Mouse (Mus musculus) midbrain, embryonic 12.5 days (tissue): ENCODE data around the gene Patz1. TPM values are rescaled to one million over a fixed set of nuclear protein-coding genes. Genes with fewer than 3 reads are reported as not detected.

Experiments used
- ATAC-seq: fragments of 200-750 bp; cut with Nextera tagmentation; 2 replicates; pipeline ENCODE4 v1.8.0; 2017; ENCODE audit warnings: low read depth, moderate TSS enrichment, moderate library complexity; ENCODE audit not compliant: low FRiP score
- H3K27ac ChIP-seq: fragments of 300-500 bp; sonication (generic); replicated peaks from 2 replicates; pipeline ENCODE4 v1.5.1; 2016; ENCODE audit warnings: mild to moderate bottlenecking
- H3K27me3 ChIP-seq: fragments of 300-500 bp; sonication (generic); 2 replicates; pipeline ENCODE4 v1.6.1; 2016; ENCODE audit warnings: mild to moderate bottlenecking
- H3K36me3 ChIP-seq: fragments of 300-500 bp; sonication (generic); 2 replicates; pipeline ENCODE4 v1.6.1; 2016
- H3K4me1 ChIP-seq: fragments of 300-500 bp; sonication (generic); 2 replicates; pipeline ENCODE4 v1.6.1; 2016
- H3K4me2 ChIP-seq: fragments of 300-500 bp; sonication (generic); replicated peaks from 2 replicates; pipeline ENCODE4 v1.6.1; 2016; ENCODE audit warnings: mild to moderate bottlenecking, moderate library complexity
- H3K4me3 ChIP-seq: fragments of 300-500 bp; sonication (generic); 2 replicates; pipeline ENCODE4 v1.5.1; 2016; ENCODE audit warnings: mild to moderate bottlenecking
- H3K9ac ChIP-seq: fragments of 300-500 bp; sonication (generic); replicated peaks from 2 replicates; pipeline ENCODE4 v1.6.1; 2016; ENCODE audit warnings: mild to moderate bottlenecking, moderate library complexity
- H3K9me3 ChIP-seq: fragments of 300-500 bp; sonication (generic); 2 replicates; pipeline ENCODE4 v1.6.1; 2016; ENCODE audit warnings: mild to moderate bottlenecking
- WGBS: fragments of 180-500 bp; shearing (Covaris S2); methylation state at CpG from one replicate; pipeline ENCODE4 v1.1.7; 2016; 5-methylcytosine and 5-hydroxymethylcytosine counted together
- polyA plus RNA-seq: library from polyadenylated mRNA; unstranded; fragments of >200 nt; fragmentation: Nextera tagmentation; extraction: Ambion mirVana; gene quantifications from 2 replicates; pipeline ENCODE4 v1.2.1, GENCODE M21; 2016

Patz1 gene
- polyA plus RNA-seq: 140 and 154 TPM in 2 replicates

GRCm38 (mm10) chr11:3288521-3289301, at the start of gene Patz1:
Gene Patz1 (plus strand): TSS chr11:3288874.
- Histone ChIP-seq H3K4me2 (peak within 1 kb of the TSS; percentile 99), H3K9me3 (no peaks in the 10 kb centered on the region), H3K4me3 (peak within 1 kb of the TSS; percentile 74), H3K27ac (peak within 1 kb of the TSS; percentile 100), H3K27me3 (peaks cover 5% of the 10 kb centered on the region; the same call in 1 of the 2 replicates), H3K9ac (peak within 1 kb of the TSS; percentile 97), H3K36me3 (peaks cover 6% of the 10 kb centered on the region), H3K4me1 (peaks cover 21% of the 10 kb centered on the region)
- peak; percentile 9; the same call in 1 of the 2 replicates for ATAC-seq
- WGBS: under 1% methylated on average over 41 of the region's 41 CpGs

- peaks cover 90% of the 10 kb centered on the region for H3K36me3 ChIP-seq
These were observed 46.3 kb upstream of the Patz1 start for GRCm38 (mm10) chr11:3242395-3242794.

GRCm38 (mm10) chr11:3243771-3244170, 44.9 kb upstream of the Patz1 start:
- no peak for ATAC-seq
- Histone ChIP-seq H3K27ac (no peak overlapping the region), H3K36me3 (peaks cover 90% of the 10 kb centered on the region), H3K9me3 (peaks cover 2% of the 10 kb centered on the region; the same call in 1 of the 2 replicates), H3K4me3 (no peak overlapping the region), H3K27me3 (no peaks in the 10 kb centered on the region), H3K4me2 (no peak overlapping the region), H3K9ac (no peak overlapping the region), H3K4me1 (no peaks in the 10 kb centered on the region)
- WGBS: 79% methylated on average over 4 of the region's 4 CpGs

More at GRCm38 (mm10) chr11:3242395-3242794, 46.3 kb upstream of the Patz1 start:
- WGBS: 93% methylated on average over 7 of the region's 7 CpGs
- H3K27me3 ChIP-seq: no peaks in the 10 kb centered on the region
- no peak overlapping the region for H3K4me2 ChIP-seq
- H3K27ac ChIP-seq: no peak overlapping the region
- H3K9me3 ChIP-seq: peaks cover 2% of the 10 kb centered on the region; the same call in 1 of the 2 replicates
- ATAC-seq: no peak
- H3K4me3 ChIP-seq: no peak overlapping the region
- H3K4me1 ChIP-seq: no peaks in the 10 kb centered on the region
- H3K9ac ChIP-seq: no peak overlapping the region

GRCm38 (mm10) chr11:3247387-3247786, 41.3 kb upstream of the Patz1 start:
- no peak for ATAC-seq
- no peaks in the 10 kb centered on the region for H3K9me3 ChIP-seq
- no peaks in the 10 kb centered on the region for H3K27me3 ChIP-seq
- H3K36me3 ChIP-seq: peaks cover 91% of the 10 kb centered on the region
- no peaks in the 10 kb centered on the region for H3K4me1 ChIP-seq
- H3K27ac ChIP-seq: no peak overlapping the region
- 96% methylated on average over 2 of the region's 2 CpGs for WGBS
- H3K9ac ChIP-seq: no peak overlapping the region
- H3K4me2 ChIP-seq: no peak overlapping the region
- H3K4me3 ChIP-seq: no peak overlapping the region

- WGBS: 92% methylated on average over 1 of the region's 1 CpGs
These were observed 29.1 kb upstream of the Patz1 start for GRCm38 (mm10) chr11:3259537-3259936.

GRCm38 (mm10) chr11:3265291-3266078, 23.2 kb upstream of the Patz1 start:
- Histone ChIP-seq H3K4me2 (peak overlapping the region; percentile 68), H3K9me3 (no peaks in the 10 kb centered on the region), H3K4me1 (peaks cover 27% of the 10 kb centered on the region), H3K36me3 (peaks cover 37% of the 10 kb centered on the region), H3K4me3 (peak overlapping the region; percentile 92), H3K9ac (peak overlapping the region; percentile 98), H3K27me3 (no peaks in the 10 kb centered on the region), H3K27ac (peak overlapping the region; percentile 95)
- ATAC-seq: peak; percentile 1; the same call in 1 of the 2 replicates
- WGBS: 1% methylated on average over 26 of the region's 26 CpGs

More at GRCm38 (mm10) chr11:3259537-3259936, 29.1 kb upstream of the Patz1 start:
- H3K9me3 ChIP-seq: no peaks in the 10 kb centered on the region
- no peak overlapping the region for H3K4me3 ChIP-seq
- no peak for ATAC-seq
- peaks cover 91% of the 10 kb centered on the region for H3K36me3 ChIP-seq
- no peak overlapping the region for H3K4me2 ChIP-seq
- no peak overlapping the region for H3K27ac ChIP-seq
- H3K4me1 ChIP-seq: peaks cover 16% of the 10 kb centered on the region
- H3K27me3 ChIP-seq: no peaks in the 10 kb centered on the region
- no peak overlapping the region for H3K9ac ChIP-seq

GRCm38 (mm10) chr11:3266079-3266685, 22.5 kb upstream of the Patz1 start, which contains the start of gene Drg1:
Gene Drg1 (minus strand): TSS chr11:3266415.
- Histone ChIP-seq H3K4me1 (peaks cover 27% of the 10 kb centered on the region), H3K27ac (peak within 1 kb of the TSS; percentile 95), H3K9ac (peak within 1 kb of the TSS; percentile 98), H3K4me2 (peak within 1 kb of the TSS; percentile 68), H3K36me3 (peaks cover 30% of the 10 kb centered on the region), H3K9me3 (no peaks in the 10 kb centered on the region), H3K4me3 (peak within 1 kb of the TSS; percentile 92), H3K27me3 (no peaks in the 10 kb centered on the region)
- ATAC-seq: peak; percentile 99
- under 1% methylated on average over 68 of the region's 72 CpGs for WGBS

GRCm38 (mm10) chr11:3267133-3267532, 21.5 kb upstream of the Patz1 start:
- Histone ChIP-seq H3K4me1 (peaks cover 27% of the 10 kb centered on the region), H3K4me2 (peak overlapping the region; percentile 68), H3K36me3 (peaks cover 22% of the 10 kb centered on the region), H3K27me3 (no peaks in the 10 kb centered on the region), H3K27ac (peak overlapping the region; percentile 95; the same call in 1 of the 2 replicates), H3K4me3 (peak overlapping the region; percentile 92), H3K9ac (no peak overlapping the region), H3K9me3 (no peaks in the 10 kb centered on the region)
- 50% methylated on average over 7 of the region's 7 CpGs for WGBS
- ATAC-seq: 0 out of 2 replicates have a peak, but pooled peaks have one; percentile 6

GRCm38 (mm10) chr11:3269241-3269640, 19.4 kb upstream of the Patz1 start:
- no peak overlapping the region for H3K27ac ChIP-seq
- 34% methylated on average over 4 of the region's 4 CpGs for WGBS
- H3K9me3 ChIP-seq: no peaks in the 10 kb centered on the region
- no peak overlapping the region for H3K4me2 ChIP-seq
- peaks cover 14% of the 10 kb centered on the region for H3K4me1 ChIP-seq
- no peaks in the 10 kb centered on the region for H3K27me3 ChIP-seq
- H3K4me3 ChIP-seq: no peak overlapping the region
- no peak overlapping the region for H3K9ac ChIP-seq
- H3K36me3 ChIP-seq: 0 out of 2 replicates have a peak, but pooled peaks cover 4% of the 10 kb centered on the region
- no peak for ATAC-seq

- ATAC-seq: no peak
- Histone ChIP-seq H3K27ac (no peak overlapping the region), H3K9ac (no peak overlapping the region), H3K9me3 (no peaks in the 10 kb centered on the region), H3K4me3 (no peak overlapping the region), H3K36me3 (no peaks in the 10 kb centered on the region), H3K27me3 (no peaks in the 10 kb centered on the region), H3K4me2 (no peak overlapping the region), H3K4me1 (no peaks in the 10 kb centered on the region)
- 75% methylated on average over 5 of the region's 5 CpGs for WGBS
These were observed 10.3 kb upstream of the Patz1 start for GRCm38 (mm10) chr11:3278351-3278750.

- Histone ChIP-seq H3K9ac (no peak overlapping the region), H3K27me3 (no peaks in the 10 kb centered on the region), H3K4me1 (no peaks in the 10 kb centered on the region), H3K36me3 (no peaks in the 10 kb centered on the region), H3K4me3 (no peak overlapping the region), H3K27ac (no peak overlapping the region), H3K4me2 (no peak overlapping the region), H3K9me3 (no peaks in the 10 kb centered on the region)
- no peak for ATAC-seq
- WGBS: 80% methylated on average over 2 of the region's 2 CpGs
These were observed 8.9 kb upstream of the Patz1 start for GRCm38 (mm10) chr11:3279729-3280128.
